Mouse (Mus musculus) MEL (cell line): ENCODE measurements around the gene Zfp648. TPM values are rescaled to one million over a fixed set of nuclear protein-coding genes. Genes with fewer than 3 reads are reported as not detected.

Source experiments
- DNase-seq: peaks from one replicate; pipeline ENCODE4 v3.0.0; 2011; ENCODE audit warnings: low read depth, low spot score
- H3K27ac ChIP-seq: 2 replicates; pipeline ENCODE4 v1.5.1; 2012; ENCODE audit warnings: low read depth, mild to moderate bottlenecking, control low read depth, low read length, moderate library complexity; ENCODE audit not compliant: control insufficient read depth
- H3K27me3 ChIP-seq, 2 experiments: fragments of 150-350 bp in 1 of 2; sonication (generic) in 1 of 2; 2 replicates each; pipeline ENCODE4 v1.6.1; 2012; ENCODE audit warnings: low read length in 2 of 2, mild to moderate bottlenecking in 2 of 2, improper control_type of control experiment in 1 of 2, moderate library complexity in 1 of 2; ENCODE audit not compliant: insufficient read depth in 2 of 2, control insufficient read depth in 1 of 2
- H3K36me3 ChIP-seq, 2 experiments: 2 replicates each; pipeline ENCODE4 v1.6.1; 2012 to 2014; ENCODE audit warnings: low read length in 2 of 2, improper control_type of control experiment in 1 of 2, inconsistent platforms in 1 of 2, mild to moderate bottlenecking in 1 of 2; ENCODE audit not compliant: insufficient read depth in 2 of 2, control insufficient read depth in 1 of 2
- H3K4me1 ChIP-seq, 2 experiments: fragments of 150-350 bp in 1 of 2; sonication (generic) in 1 of 2; 2 replicates each; pipeline ENCODE4 v1.6.1; 2012; ENCODE audit warnings: low read length in 2 of 2, improper control_type of control experiment in 1 of 2, mild to moderate bottlenecking in 1 of 2; ENCODE audit not compliant: insufficient read depth in 2 of 2, control insufficient read depth in 1 of 2
- H3K4me3 ChIP-seq, 2 experiments: fragments of 150-350 bp in 1 of 2; sonication (generic) in 1 of 2; 2 replicates each; pipeline ENCODE4 v1.5.1; 2012; ENCODE audit warnings: low read depth in 2 of 2, low read length in 2 of 2, mild to moderate bottlenecking in 2 of 2, moderate library complexity in 2 of 2, control low read depth in 1 of 2, improper control_type of control experiment in 1 of 2; ENCODE audit not compliant: control insufficient read depth in 1 of 2, insufficient read depth in 1 of 2
- H3K79me2 ChIP-seq: 2 replicates; pipeline ENCODE4 v1.6.1; 2012; ENCODE audit warnings: mild to moderate bottlenecking, low read length, moderate library complexity; ENCODE audit not compliant: control insufficient read depth, poor library complexity, insufficient read depth
- H3K9ac ChIP-seq: 2 replicates; pipeline ENCODE4 v1.6.1; 2012; ENCODE audit warnings: low read depth, mild to moderate bottlenecking, control low read depth, low read length, moderate library complexity; ENCODE audit not compliant: control insufficient read depth, poor library complexity, severe bottlenecking
- H3K9me3 ChIP-seq: fragments of 150-350 bp; sonication (generic); replicated peaks from 2 replicates; pipeline ENCODE4 v1.6.1; 2012; ENCODE audit warnings: mild to moderate bottlenecking, low read length, improper control_type of control experiment, moderate library complexity; ENCODE audit not compliant: insufficient read depth
- CHD2 ChIP-seq: IDR thresholded peaks from 2 replicates; pipeline ENCODE4 v1.6.1; 2011; ENCODE audit warnings: low read length, improper control_type of control experiment
- CTCF ChIP-seq, 3 experiments: IDR thresholded peaks in 2 of 3; conservative IDR thresholded peaks in 1 of 3; 2 replicates each; pipeline ENCODE4 v1.5.1; 2011 to 2012; ENCODE audit warnings: low read length in 3 of 3, low read depth in 2 of 3, mild to moderate bottlenecking in 2 of 3, improper control_type of control experiment in 1 of 3, inconsistent platforms in 1 of 3, mixed read lengths in 1 of 3, moderate library complexity in 1 of 3; ENCODE audit not compliant: control insufficient read depth in 1 of 3, insufficient read depth in 1 of 3, poor library complexity in 1 of 3, severe bottlenecking in 1 of 3
- E2F4 ChIP-seq: IDR thresholded peaks from 2 replicates; pipeline ENCODE4 v1.6.1; 2011; ENCODE audit warnings: low read depth, low read length, improper control_type of control experiment, borderline replicate concordance
- EP300 ChIP-seq, 2 experiments: IDR thresholded peaks; 2 replicates each; pipeline ENCODE4 v1.6.1; 2011; ENCODE audit warnings: improper control_type of control experiment in 2 of 2, low read length in 2 of 2, low read depth in 1 of 2, mild to moderate bottlenecking in 1 of 2
- NRF1 ChIP-seq: IDR thresholded peaks from 2 replicates; pipeline ENCODE4 v1.6.1; 2014; ENCODE audit warnings: low read depth, mild to moderate bottlenecking, inconsistent platforms, low read length, improper control_type of control experiment, moderate library complexity; ENCODE audit not compliant: poor library complexity, insufficient read depth, severe bottlenecking
- RAD21 ChIP-seq: IDR thresholded peaks from 2 replicates; pipeline ENCODE4 v1.6.1; 2011; ENCODE audit warnings: mild to moderate bottlenecking, low read depth, low read length, improper control_type of control experiment
- SIN3A ChIP-seq: IDR thresholded peaks from 2 replicates; pipeline ENCODE4 v1.6.1; 2012; ENCODE audit warnings: low read length, improper control_type of control experiment, inconsistent platforms
- TBP ChIP-seq: IDR thresholded peaks from 2 replicates; pipeline ENCODE4 v1.8.0; 2011; ENCODE audit warnings: low read depth, low read length, improper control_type of control experiment
- USF1 ChIP-seq: IDR thresholded peaks from 2 replicates; pipeline ENCODE4 v1.6.1; 2014; ENCODE audit warnings: low read depth, mild to moderate bottlenecking, inconsistent platforms, low read length, improper control_type of control experiment, moderate library complexity
- ZC3H11A ChIP-seq: IDR thresholded peaks from 2 replicates; pipeline ENCODE4 v1.6.1; 2012; ENCODE audit warnings: low read depth, mild to moderate bottlenecking, inconsistent platforms, low read length, improper control_type of control experiment
- polyA plus RNA-seq, 2 experiments: library from polyadenylated mRNA; stranded (reverse) in 1 of 2; unstranded in 1 of 2; fragments of >175 nt in 1 of 2; fragments of >200 nt in 1 of 2; gene quantifications; 2 replicates each; pipeline versions ENCODE4 v1.2.1 to v1.2.4; 2012; ENCODE audit warnings: low replicate concordance in 2 of 2, low read depth in 1 of 2; ENCODE audit not compliant: insufficient read length in 2 of 2, insufficient read depth in 1 of 2, missing spikeins in 1 of 2
- total RNA-seq: library from RNA; depleted of rRNA; stranded (reverse); fragments of 300-350 nt; gene quantifications from 2 replicates; pipeline ENCODE4 v1.2.3, GENCODE M21; 2012

Gene Zfp648
- total and polyA plus RNA-seq, 3 experiments, result not detected

DNA sequence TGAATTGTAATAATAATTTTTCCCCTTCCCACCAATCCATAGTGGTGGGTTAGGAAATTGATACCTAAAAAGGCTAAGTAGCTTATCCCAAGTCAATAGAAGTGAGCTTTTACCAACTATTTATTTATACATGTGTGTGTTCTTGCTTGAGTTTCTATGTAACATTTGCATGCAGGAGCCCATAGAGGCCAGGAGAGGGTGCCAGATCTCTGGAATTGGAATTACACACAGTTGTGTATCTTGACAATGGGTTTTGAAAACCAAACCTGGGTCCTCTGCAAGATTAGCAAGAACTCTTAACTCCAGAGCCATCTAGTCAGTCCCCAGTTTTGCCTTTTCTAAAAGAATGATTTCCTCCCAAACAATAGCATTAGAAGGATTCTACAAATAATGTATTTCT lies 37.9 kb downstream of the Zfp648 start:
- Histone ChIP-seq H3K4me3 (no peak overlapping the region), H3K4me1 (no peaks in the 10 kb centered on the region), H3K27ac (no peak overlapping the region), H3K9ac (no peak overlapping the region), H3K9me3 (no peaks in the 10 kb centered on the region), H3K27me3 (no peaks in the 10 kb centered on the region), H3K36me3 (no peaks in the 10 kb centered on the region), H3K79me2 (no peaks in the 10 kb centered on the region)
- DNase-seq, result peak; percentile 3
- TF ChIP-seq TBP (no peak), CTCF (IDR thresholded peaks at IDR 0.05 in 2 of 3, conservative IDR thresholded peaks at IDR 0.05 in 1 of 3; ENCODE audit: control insufficient read depth in 1 of 3, insufficient read depth in 1 of 3, low read depth in 2 of 3, low read length in 3 of 3, poor library complexity in 1 of 3, severe bottlenecking in 1 of 3) (peak in 1 of 3 experiments; percentile 34; a peak in 2 of 6 replicates), RAD21 (peak; percentile 28)

GRCm38 (mm10) chr1:154251186-154251585 lies 50.2 kb downstream of the Zfp648 start:
- no peaks in the 10 kb centered on the region for H3K4me1 ChIP-seq

GRCm38 (mm10) chr1:154252739-154253138 lies 51.8 kb downstream of the Zfp648 start:
- H3K4me3 ChIP-seq, result no peak overlapping the region
- TF ChIP-seq NRF1 (no peak), CHD2 (no peak), USF1 (no peak), E2F4 (no peak), ZC3H11A (no peak), EP300 (IDR thresholded peaks at IDR 0.05; ENCODE audit: low read depth in 1 of 2, low read length in 2 of 2) (no peak)
- TF ChIP-seq, all 39 proteins: peak for 0
- H3K79me2 ChIP-seq, result no peaks in the 10 kb centered on the region
- H3K9ac ChIP-seq, result no peak overlapping the region
- H3K27me3 ChIP-seq, result no peaks in the 10 kb centered on the region
- no peak overlapping the region for H3K27ac ChIP-seq
- no peaks in the 10 kb centered on the region for H3K36me3 ChIP-seq
- H3K4me1 ChIP-seq, result no peaks in the 10 kb centered on the region
- H3K9me3 ChIP-seq, result no peaks in the 10 kb centered on the region
- no peak for DNase-seq

More at GRCm38 (mm10) chr1:154251186-154251585, 50.2 kb downstream of the Zfp648 start:
- no peak overlapping the region for H3K4me3 ChIP-seq
- no peaks in the 10 kb centered on the region for H3K27me3 ChIP-seq
- H3K9me3 ChIP-seq, result no peaks in the 10 kb centered on the region
- H3K79me2 ChIP-seq, result no peaks in the 10 kb centered on the region
- H3K9ac ChIP-seq, result no peak overlapping the region
- no peaks in the 10 kb centered on the region for H3K36me3 ChIP-seq
- no peak for TF ChIP-seq SIN3A
- H3K27ac ChIP-seq, result no peak overlapping the region
- no peak for DNase-seq
